Mouse (Mus musculus): ENCODE measurements around the gene Rbm43.

Gene Rbm43

GRCm38 (mm10) chr2:51934574-51935334, at the start of gene Rbm43:
Gene Rbm43 (minus strand): TSS chr2:51935163.
- peak; percentile 79 to 89 for DNase-seq (ENCODE audit: low spot score in 2 of 2)

DNA sequence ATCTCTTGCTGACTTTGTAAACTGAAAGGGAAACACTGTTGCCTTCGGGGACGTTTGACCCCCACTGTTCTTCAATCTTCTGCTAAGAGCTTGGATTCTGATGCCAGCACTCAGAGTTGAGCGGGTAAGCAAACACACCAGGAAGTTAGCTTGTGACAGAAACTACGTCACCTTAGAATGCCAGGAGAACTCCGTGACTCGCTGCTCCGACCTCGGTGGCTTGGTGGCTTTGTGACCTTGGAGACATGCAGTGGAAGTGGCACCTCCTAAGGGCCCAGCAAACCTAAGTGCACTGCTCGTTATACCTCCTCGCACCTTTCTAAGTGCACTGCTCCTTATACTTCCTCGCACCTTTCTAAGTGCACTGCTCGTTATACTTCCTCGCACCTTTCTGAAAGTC, 47.3 kb upstream of the Rbm43 start:
- no peak for DNase-seq (ENCODE audit: low spot score in 2 of 2)

- no peak for DNase-seq (ENCODE audit: low spot score in 2 of 2)
Observed at GRCm38 (mm10) chr2:51981630-51982029, 46.7 kb upstream of the Rbm43 start.

DNA sequence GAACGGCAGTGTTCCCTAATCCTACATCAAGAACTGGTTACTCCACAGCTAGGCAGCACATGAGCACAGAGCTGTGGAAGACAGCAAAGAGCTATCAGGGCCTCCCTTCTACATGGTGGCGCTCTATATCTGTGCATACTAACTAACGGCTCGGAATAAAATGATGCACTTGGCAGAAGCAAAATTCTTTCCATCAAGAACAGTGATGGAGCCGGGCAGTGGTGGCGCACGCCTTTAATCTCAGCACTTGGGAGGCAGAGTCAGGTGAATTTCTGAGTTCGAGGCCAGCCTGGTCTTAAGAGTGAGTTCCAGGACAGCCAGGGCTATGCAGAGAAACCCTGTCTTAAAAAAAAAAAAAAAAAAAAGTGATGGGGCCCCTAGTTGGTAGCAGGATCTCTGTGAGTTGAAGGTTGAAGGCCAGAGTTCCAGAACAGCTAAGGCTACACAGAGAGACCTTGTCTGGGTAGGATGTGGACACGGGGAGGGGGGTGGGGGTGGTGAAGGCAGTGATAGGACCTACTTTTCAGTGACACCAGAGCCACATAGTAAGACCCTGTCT, 38.5 kb upstream of the Rbm43 start, which contains the start of gene Nmi:
TSS of gene Nmi (minus strand) at position 85 of the 559 bp plus-strand sequence.
- no peak for DNase-seq (ENCODE audit: low spot score in 2 of 2)

GRCm38 (mm10) chr2:51972641-51973409, 37.9 kb upstream of the Rbm43 start:
- DNase-seq (ENCODE audit: low spot score in 2 of 2) = peak; percentile 38 to 77

- peak; percentile 35 to 68 for DNase-seq (ENCODE audit: low spot score in 2 of 2)
Observed at GRCm38 (mm10) chr2:51972142-51972541, 37.2 kb upstream of the Rbm43 start.

- no peak for DNase-seq (ENCODE audit: low spot score in 2 of 2)
Observed at GRCm38 (mm10) chr2:51970897-51971296, 35.9 kb upstream of the Rbm43 start.

DNA sequence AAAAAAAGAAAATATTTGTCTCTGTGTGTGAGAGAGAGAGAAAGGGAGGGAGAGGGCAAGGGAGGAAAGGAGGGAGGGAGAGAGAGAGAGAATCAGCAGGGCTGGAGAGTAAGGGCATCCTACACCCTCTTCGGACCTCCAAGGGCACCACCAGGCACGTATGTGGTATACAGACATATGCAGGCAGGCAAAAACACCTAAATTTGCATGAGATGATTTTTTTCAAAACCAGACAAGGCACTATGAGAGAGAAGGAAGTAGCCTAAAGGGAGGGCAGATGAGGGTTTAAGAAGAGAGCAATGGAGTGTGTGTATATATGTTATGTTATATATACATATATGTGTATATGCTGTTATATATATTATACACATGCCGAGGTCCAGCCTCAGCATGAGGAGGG, 32.3 kb upstream of the Rbm43 start:
- no peak for DNase-seq (ENCODE audit: low spot score in 2 of 2)

GRCm38 (mm10) chr2:51953648-51954204, 18.8 kb upstream of the Rbm43 start:
- DNase-seq (ENCODE audit: low spot score in 2 of 2) = no peak

- no peak for DNase-seq (ENCODE audit: low spot score in 2 of 2)
Observed at GRCm38 (mm10) chr2:51950876-51951275, 15.9 kb upstream of the Rbm43 start.

DNA sequence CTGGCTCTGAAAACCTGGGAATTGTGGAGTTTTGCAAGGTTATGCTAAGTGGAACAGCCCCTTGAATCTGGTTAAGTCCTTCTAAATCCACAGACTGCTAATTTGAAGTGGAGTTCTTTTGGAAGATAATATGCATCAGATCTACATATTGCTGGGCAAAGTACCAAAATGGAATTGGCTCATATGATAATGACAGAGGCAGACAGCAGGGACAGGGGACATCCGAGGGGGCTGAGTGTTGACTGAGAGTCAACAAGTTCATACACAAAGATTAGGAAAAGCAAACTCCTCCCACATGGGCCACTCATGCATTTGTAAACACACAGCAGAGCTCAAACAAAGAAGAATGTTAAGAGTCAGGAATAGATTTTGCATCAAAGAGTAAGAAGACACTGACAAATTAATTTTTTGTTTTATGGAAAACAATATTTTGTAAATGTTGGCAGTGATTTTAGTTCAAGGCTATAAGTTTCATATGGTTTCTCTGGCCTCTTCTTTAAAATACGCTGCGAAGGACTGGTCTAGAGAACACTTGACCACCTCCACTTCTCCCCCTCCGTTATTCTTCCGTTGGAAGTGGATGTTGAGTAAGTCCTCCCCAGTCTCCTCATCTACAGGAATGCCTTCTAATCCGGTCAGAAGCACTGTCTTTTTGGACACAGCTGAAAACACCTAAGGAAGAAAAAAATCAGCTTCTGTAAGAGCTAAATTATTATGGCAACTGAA, 13.3 kb upstream of the Rbm43 start:
- no peak for DNase-seq (ENCODE audit: low spot score in 2 of 2)

GRCm38 (mm10) chr2:51945812-51946211, 10.8 kb upstream of the Rbm43 start:
- DNase-seq (ENCODE audit: low spot score in 2 of 2) = no peak

DNA sequence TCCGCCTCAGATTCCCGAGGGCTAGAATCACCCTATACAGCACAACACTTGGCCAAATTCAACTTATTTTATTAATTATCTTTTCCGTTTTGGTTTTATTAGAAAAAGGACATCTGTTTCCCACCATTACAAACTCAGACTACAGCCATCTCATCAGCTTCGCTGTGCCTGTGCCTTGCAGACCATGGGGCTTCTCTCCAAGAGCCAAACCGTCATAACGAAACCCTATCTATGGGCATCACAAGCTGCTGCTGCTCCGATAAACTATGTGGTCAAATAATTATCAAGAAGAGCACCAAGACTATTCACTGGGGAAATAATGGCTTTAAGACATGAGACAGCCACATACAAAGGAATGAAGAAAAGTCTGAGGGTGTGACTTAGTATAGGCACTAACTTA, 6.9 kb upstream of the Rbm43 start:
- DNase-seq (ENCODE audit: low spot score in 2 of 2) = no peak

GRCm38 (mm10) chr2:51938750-51939149, 3.8 kb upstream of the Rbm43 start:
- DNase-seq (ENCODE audit: low spot score in 2 of 2) = no peak

DNA sequence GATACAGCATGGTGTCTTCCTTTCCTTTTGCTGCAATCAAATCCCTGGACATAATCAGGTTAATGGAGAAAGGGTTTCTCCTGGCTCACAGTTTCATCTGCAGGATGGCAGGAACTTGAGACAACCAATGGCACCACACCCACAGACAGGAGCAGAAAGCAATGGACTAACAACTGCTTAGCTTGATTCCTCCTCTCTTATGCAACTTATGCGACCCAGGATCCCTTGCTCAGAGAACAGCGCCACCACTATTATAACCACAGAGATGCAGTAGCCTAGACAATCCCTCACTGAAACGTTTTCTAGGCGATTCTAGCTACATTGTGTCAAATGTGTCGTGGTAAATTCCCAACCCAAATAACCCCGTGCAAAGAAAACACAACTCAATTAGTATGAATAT, 2.0 kb upstream of the Rbm43 start:
- DNase-seq (ENCODE audit: low spot score in 2 of 2) = no peak

- DNase-seq (ENCODE audit: low spot score in 2 of 2) = no peak
Observed at GRCm38 (mm10) chr2:51936585-51936984, 1.6 kb upstream of the Rbm43 start.

DNA sequence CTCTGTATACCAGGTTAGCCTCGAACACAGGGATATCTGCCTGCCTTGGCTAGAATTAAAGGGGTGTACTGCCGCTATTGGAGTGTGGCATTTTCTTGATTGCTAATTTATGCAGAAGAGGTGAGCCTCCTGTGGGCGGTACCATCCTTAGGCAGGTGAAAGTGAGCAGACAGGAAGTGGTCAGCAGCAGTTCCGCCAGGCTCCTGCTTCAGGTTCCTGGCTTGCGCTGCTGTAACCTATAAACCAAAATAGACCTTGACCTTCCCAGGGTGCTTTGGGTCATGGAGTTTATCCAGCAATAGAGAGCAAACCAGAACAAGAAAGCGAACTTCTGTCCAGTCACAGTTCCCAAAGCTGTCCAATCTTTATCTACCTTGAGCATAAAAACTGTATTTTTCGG, 958 bp upstream of the Rbm43 start:
- DNase-seq (ENCODE audit: low spot score in 2 of 2) = no peak

DNA sequence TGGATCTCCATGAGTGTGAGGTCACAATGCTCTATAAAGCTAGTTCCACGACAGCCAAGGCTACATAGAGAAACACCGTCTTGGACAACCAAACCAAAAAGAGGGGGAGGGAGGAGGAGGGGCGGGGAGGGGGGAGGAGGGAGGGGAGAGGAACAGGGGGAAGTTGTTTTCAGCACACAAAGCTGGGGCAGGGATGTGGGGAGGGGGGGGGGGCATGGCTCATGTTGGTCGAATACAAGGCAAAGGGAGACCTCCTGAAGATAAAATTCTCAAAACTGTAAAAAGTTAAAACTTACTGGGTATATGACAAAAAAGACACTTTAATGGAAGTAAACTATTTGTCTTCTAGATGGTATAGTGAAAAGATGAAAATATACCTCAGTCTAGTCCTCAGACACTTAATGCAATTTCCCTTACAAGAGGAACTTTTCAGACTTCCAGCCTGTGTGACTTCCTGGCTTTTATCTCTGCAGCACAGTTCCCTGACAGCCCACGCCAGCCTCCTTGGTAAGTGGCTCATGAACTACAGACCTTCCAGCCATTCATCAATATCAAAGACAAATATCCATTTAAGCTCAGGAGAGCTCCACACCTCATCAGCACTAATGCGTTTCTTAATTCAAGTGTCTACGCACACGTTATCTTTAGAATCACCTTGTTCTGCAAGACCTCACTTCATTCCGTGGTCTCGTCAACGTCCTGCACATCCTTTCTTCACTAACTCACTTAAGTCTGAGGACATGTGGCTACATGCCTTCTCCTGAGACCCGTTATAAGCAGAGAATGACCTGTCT, 1.4 kb downstream of the Rbm43 start:
- no peak for DNase-seq (ENCODE audit: low spot score in 2 of 2)

DNA sequence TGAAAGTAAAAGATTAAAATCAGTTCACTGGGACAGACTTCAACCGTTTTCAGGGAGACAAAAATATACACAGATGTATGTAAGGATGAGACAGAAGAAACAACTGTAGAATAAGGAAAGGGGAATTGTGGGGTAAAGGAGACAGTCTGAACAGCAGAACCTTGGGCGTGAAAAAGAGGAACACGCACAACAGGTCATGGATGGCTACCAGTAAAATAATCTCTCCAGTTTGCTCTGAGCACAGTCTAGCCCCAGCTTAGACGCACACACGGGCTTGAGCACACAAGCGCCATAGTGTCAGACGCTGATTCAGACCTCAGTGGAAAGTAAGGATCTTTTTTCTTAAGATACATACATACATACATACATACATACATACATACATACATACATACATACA, 3.7 kb downstream of the Rbm43 start:
- no peak for DNase-seq (ENCODE audit: low spot score in 2 of 2)

GRCm38 (mm10) chr2:51914944-51915680, 19.9 kb downstream of the Rbm43 start:
- peak; percentile 32 to 68 for DNase-seq (ENCODE audit: low spot score in 2 of 2)
